Mouse (Mus musculus): ENCODE measurements around the gene Sdc1.

The Sdc1 gene

GRCm38 (mm10) chr12:8818233-8818672 lies 47.1 kb downstream of the Sdc1 start:
- in situ Hi-C loops (cut with MboI, MseI) = no loop called here

- in situ Hi-C loops (cut with MboI, MseI) = no loop called here
Observed at GRCm38 (mm10) chr12:8824995-8825703, 54.0 kb downstream of the Sdc1 start.

GRCm38 (mm10) chr12:8827014-8827715 lies 56.0 kb downstream of the Sdc1 start:
- in situ Hi-C loops (cut with MboI, MseI) = no loop called here

- in situ Hi-C loops (cut with MboI, MseI) = no loop called here
Observed at GRCm38 (mm10) chr12:8829032-8829660, 58.0 kb downstream of the Sdc1 start.

- in situ Hi-C loops (cut with MboI, MseI) = no loop called here
Observed at GRCm38 (mm10) chr12:8829661-8830040, 58.5 kb downstream of the Sdc1 start.

GRCm38 (mm10) chr12:8830967-8831635 lies 60.0 kb downstream of the Sdc1 start:
- in situ Hi-C loops (cut with MboI, MseI) = no loop called here

- in situ Hi-C loops (cut with MboI, MseI) = no loop called here
Observed at GRCm38 (mm10) chr12:8831710-8832109, 60.6 kb downstream of the Sdc1 start.

- in situ Hi-C loops (cut with MboI, MseI) = no loop called here
Observed at GRCm38 (mm10) chr12:8840782-8841325, 69.7 kb downstream of the Sdc1 start.

- in situ Hi-C loops (cut with MboI, MseI) = no loop called here
Observed at GRCm38 (mm10) chr12:8842725-8843124, 71.6 kb downstream of the Sdc1 start.

Data from regulatory T cell (primary cell).